Mouse (Mus musculus) CH12.LX (cell line): ENCODE measurements at regions not wholly inside any gene's neighbourhood (a gene's known extent, or its start where the extent isn't known, plus 50 kb on each side); places are given as distances from the start of the nearest gene placed in this dataset.

Source experiments
- CTCF ChIP-seq, 2 experiments: IDR thresholded peaks in 1 of 2; conservative IDR thresholded peaks in 1 of 2; 2 replicates each; pipeline ENCODE4 v1.5.1; 2011 to 2012; ENCODE audit warnings: low read depth in 2 of 2, low read length in 2 of 2, improper control_type of control experiment in 1 of 2, inconsistent platforms in 1 of 2, mild to moderate bottlenecking in 1 of 2, moderate library complexity in 1 of 2
- EP300 ChIP-seq: IDR thresholded peaks from 2 replicates; pipeline ENCODE4 v1.6.1; 2011; ENCODE audit warnings: low read length, improper control_type of control experiment
- HCFC1 ChIP-seq: IDR thresholded peaks from 2 replicates; pipeline ENCODE4 v1.6.1; 2012; ENCODE audit warnings: low read depth, mild to moderate bottlenecking, inconsistent platforms, low read length, improper control_type of control experiment
- JUND ChIP-seq: conservative IDR thresholded peaks from 2 replicates; pipeline ENCODE4 v1.6.1; 2011; ENCODE audit warnings: low read depth, low read length, improper control_type of control experiment
- MAZ ChIP-seq: IDR thresholded peaks from 2 replicates; pipeline ENCODE4 v1.6.1; 2012; ENCODE audit warnings: low read depth, mild to moderate bottlenecking, inconsistent platforms, low read length, improper control_type of control experiment, moderate library complexity
- NELFE ChIP-seq: IDR thresholded peaks from 2 replicates; pipeline ENCODE4 v1.6.1; 2011; ENCODE audit warnings: low read depth, low read length, improper control_type of control experiment
- POLR2A ChIP-seq: IDR thresholded peaks from 2 replicates; pipeline ENCODE4 v1.6.1; 2011; ENCODE audit warnings: low read depth, mild to moderate bottlenecking, improper control_type of control experiment, low read length
- POLR2AphosphoS2 ChIP-seq: IDR thresholded peaks from 2 replicates; pipeline ENCODE4 v1.6.1; 2011; ENCODE audit warnings: low read depth, low read length, improper control_type of control experiment
- USF2 ChIP-seq: conservative IDR thresholded peaks from 2 replicates; pipeline ENCODE4 v1.6.1; 2011; ENCODE audit warnings: low read depth, low read length, improper control_type of control experiment

DNA sequence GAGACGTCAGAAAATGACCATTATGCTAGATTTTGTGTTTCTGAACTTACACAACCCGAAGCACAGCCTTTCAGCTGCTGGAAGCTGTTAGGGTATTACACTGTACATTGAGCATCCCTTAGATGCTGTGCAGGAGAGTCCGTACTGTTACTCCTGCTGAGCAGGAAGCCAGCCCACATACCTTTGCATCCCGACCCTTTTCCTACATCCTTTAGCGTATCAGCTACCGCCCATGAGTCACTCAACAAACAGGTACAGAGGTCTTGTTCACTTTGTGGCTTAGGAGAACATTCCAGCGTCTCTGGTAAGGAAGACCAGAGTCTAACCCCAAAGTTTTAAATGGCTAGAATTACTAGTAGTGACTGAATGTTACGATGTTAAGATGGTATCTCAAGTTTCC, 311.4 kb upstream of the Pitrm1 start:
- no peak for TF ChIP-seq JUND
- TF ChIP-seq MAZ: no peak
- TF ChIP-seq HCFC1: no peak
- TF ChIP-seq USF2: no peak
- TF ChIP-seq POLR2A: no peak
- no peak for TF ChIP-seq NELFE
- TF ChIP-seq CTCF (conservative IDR thresholded peaks at IDR 0.05 in 1 of 2, IDR thresholded peaks at IDR 0.05 in 1 of 2; ENCODE audit: low read depth in 2 of 2, low read length in 2 of 2): no peak
- no peak for TF ChIP-seq POLR2AphosphoS2
- no peak for TF ChIP-seq EP300
